Mouse (Mus musculus): ENCODE results near the gene Ambn. TPM values are rescaled to one million over a fixed set of nuclear protein-coding genes. Genes with fewer than 3 reads are reported as not detected.

Gene Ambn
- polyA plus RNA-seq, 1 experiment from 2014 or later, result not detected

DNA sequence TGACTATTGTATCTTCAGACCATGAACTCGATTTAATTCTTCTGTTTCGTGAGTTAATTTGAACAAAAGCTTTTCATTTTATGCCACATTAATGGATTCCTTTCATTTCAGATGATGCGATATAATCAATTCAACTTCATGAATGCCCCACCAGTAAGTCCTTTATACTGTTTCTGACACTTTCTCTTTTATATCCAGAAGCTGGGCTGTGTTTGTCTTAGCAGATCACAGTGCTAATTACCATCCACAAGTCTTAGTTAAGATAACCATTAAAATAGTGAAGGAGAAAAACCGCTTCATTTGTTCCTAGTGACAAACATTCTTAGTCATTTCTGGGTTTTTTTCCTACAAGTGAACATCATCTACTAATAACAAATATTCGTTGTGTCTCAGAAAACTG is 35.3 kb downstream of the Ambn start:
- H3K4me3 ChIP-seq (ENCODE audit: low read depth, low read length), result no peak overlapping the region
- DNase-seq (ENCODE audit: low spot score) (no peak), ATAC-seq (replicated peaks; ENCODE audit: low FRiP score, low TSS enrichment, low read depth) (no peak)
- no peaks in the 10 kb centered on the region for H3K9me3 ChIP-seq (ENCODE audit: control insufficient read depth, low read length)
- WGBS, result 82% methylated on average over 5 of the region's 5 CpGs
- H3K27ac ChIP-seq (ENCODE audit: low read depth), result no peak overlapping the region
- H3K27me3 ChIP-seq (replicated peaks; ENCODE audit: control insufficient read depth, insufficient read depth, low read length), result no peaks in the 10 kb centered on the region
- H3K4me2 ChIP-seq (ENCODE audit: low read length), result no peak overlapping the region
- no peak overlapping the region for H3K9ac ChIP-seq (ENCODE audit: low read length)
- H3K4me1 ChIP-seq (replicated peaks; ENCODE audit: control insufficient read depth, insufficient read depth, low read length), result no peaks in the 10 kb centered on the region
- no peaks in the 10 kb centered on the region for H3K36me3 ChIP-seq (ENCODE audit: control insufficient read depth, insufficient read depth, low read length)

DNA sequence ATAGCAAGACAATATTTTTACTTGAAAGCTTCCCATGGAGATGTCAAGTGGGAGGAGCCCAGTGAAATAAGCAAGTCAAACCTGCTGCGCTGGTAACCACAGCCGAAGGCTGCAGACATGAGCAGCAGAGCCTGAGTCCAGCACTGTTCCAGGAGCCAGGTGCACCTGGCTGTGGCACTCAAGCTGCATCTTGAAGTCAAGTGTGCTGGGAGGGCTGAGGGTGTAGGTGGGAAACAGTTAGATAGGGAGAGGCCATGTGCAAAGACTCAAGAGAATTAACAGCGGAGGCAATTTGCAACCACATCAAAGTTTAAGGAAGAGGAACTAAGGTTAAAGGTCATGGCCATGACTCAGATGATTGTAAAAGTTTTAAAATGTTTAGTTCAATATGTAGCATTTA is 44.0 kb downstream of the Ambn start:
- no peaks in the 10 kb centered on the region for H3K27me3 ChIP-seq (replicated peaks; ENCODE audit: control insufficient read depth, insufficient read depth, low read length)
- no peaks in the 10 kb centered on the region for H3K9me3 ChIP-seq (ENCODE audit: control insufficient read depth, low read length)
- H3K4me3 ChIP-seq (ENCODE audit: low read depth, low read length), result no peak overlapping the region
- H3K4me2 ChIP-seq (ENCODE audit: low read length), result no peak overlapping the region
- H3K36me3 ChIP-seq (ENCODE audit: control insufficient read depth, insufficient read depth, low read length), result no peaks in the 10 kb centered on the region
- no peak overlapping the region for H3K27ac ChIP-seq (ENCODE audit: low read depth)
- H3K9ac ChIP-seq (ENCODE audit: low read length), result no peak overlapping the region
- 77% methylated on average over 3 of the region's 3 CpGs for WGBS
- no peaks in the 10 kb centered on the region for H3K4me1 ChIP-seq (replicated peaks; ENCODE audit: control insufficient read depth, insufficient read depth, low read length)
- ATAC-seq (replicated peaks; ENCODE audit: low FRiP score, low TSS enrichment, low read depth) (0 out of 2 replicates have a peak, but pooled peaks have one; percentile 19), DNase-seq (ENCODE audit: low spot score) (no peak)

DNA sequence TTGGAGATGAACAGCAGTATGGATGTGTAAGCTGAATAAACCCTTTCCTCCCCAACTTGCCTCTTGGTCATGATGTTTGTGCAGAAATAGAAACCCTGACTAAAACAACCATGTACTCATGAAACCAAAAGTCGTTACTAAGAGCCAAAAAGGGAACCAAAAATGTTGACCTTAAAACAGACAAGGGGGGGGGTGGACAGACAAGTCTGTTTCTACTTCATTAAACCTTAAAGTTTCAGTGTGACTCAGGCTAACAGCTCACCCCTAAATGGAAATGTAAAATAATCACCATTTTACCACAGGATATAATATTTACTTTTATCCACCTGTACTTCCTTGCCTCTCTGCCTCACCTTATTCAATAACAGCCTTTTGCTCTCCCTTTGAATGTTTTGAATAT is 52.8 kb downstream of the Ambn start:
- DNase-seq (ENCODE audit: low spot score) (no peak), ATAC-seq (replicated peaks; ENCODE audit: low FRiP score, low TSS enrichment, low read depth) (no peak)
- H3K4me1 ChIP-seq (replicated peaks; ENCODE audit: control insufficient read depth, insufficient read depth, low read length), result no peaks in the 10 kb centered on the region
- no peak overlapping the region for H3K4me2 ChIP-seq (ENCODE audit: low read length)
- WGBS, result 48% methylated on average over 1 of the region's 1 CpGs
- H3K27ac ChIP-seq (ENCODE audit: low read depth), result no peak overlapping the region
- H3K9me3 ChIP-seq (ENCODE audit: control insufficient read depth, low read length), result no peaks in the 10 kb centered on the region
- H3K27me3 ChIP-seq (replicated peaks; ENCODE audit: control insufficient read depth, insufficient read depth, low read length), result no peaks in the 10 kb centered on the region
- no peak overlapping the region for H3K4me3 ChIP-seq (ENCODE audit: low read depth, low read length)
- no peak overlapping the region for H3K9ac ChIP-seq (ENCODE audit: low read length)
- no peaks in the 10 kb centered on the region for H3K36me3 ChIP-seq (ENCODE audit: control insufficient read depth, insufficient read depth, low read length)

DNA sequence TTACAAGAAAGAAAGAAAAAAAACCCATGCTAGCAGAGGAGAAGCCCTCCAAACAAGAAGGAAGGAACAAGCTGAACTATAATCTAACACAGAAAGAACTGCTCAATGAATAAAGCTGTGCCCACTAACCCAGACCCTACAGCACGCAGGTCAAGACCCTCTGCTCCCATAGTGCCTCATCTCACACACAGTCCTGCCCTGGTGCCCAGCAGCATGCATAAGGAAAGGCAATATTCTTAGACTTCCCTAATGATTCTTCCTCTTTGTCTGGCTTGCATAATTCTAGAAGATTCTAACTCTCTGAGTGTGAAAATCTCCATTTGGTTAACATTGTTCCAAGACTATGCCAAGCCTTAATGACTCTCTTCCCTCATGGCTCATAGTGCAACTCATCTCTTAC is 53.2 kb downstream of the Ambn start:
- Histone ChIP-seq H3K27me3 (replicated peaks; ENCODE audit: control insufficient read depth, insufficient read depth, low read length) (no peaks in the 10 kb centered on the region), H3K4me1 (replicated peaks; ENCODE audit: control insufficient read depth, insufficient read depth, low read length) (no peaks in the 10 kb centered on the region), H3K4me3 (ENCODE audit: low read depth, low read length) (no peak overlapping the region), H3K4me2 (ENCODE audit: low read length) (no peak overlapping the region), H3K9ac (ENCODE audit: low read length) (no peak overlapping the region), H3K36me3 (ENCODE audit: control insufficient read depth, insufficient read depth, low read length) (no peaks in the 10 kb centered on the region), H3K27ac (ENCODE audit: low read depth) (no peak overlapping the region), H3K9me3 (ENCODE audit: control insufficient read depth, low read length) (no peaks in the 10 kb centered on the region)
- no peak for DNase-seq (ENCODE audit: low spot score)
- no peak for ATAC-seq (replicated peaks; ENCODE audit: low FRiP score, low TSS enrichment, low read depth)
- WGBS, result 72% methylated on average over 1 of the region's 1 CpGs

Other genes starting within 250 kb of the Ambn start
- gene Gm7714, start 187.1 kb upstream of the Ambn start, polyA plus RNA-seq (2014; fragmentation: Nextera tagmentation; extraction: Ambion mirVana), result not detected in 2 replicates
- gene Prol1, start 138.7 kb upstream of the Ambn start, polyA plus RNA-seq (2014; fragmentation: Nextera tagmentation; extraction: Ambion mirVana), result not detected in 2 replicates
- gene Amtn, start 79.9 kb upstream of the Ambn start, polyA plus RNA-seq (2014; fragmentation: Nextera tagmentation; extraction: Ambion mirVana), result not detected in 2 replicates
- not detected in 2 replicates for gene Enam, start 32.0 kb downstream of the Ambn start, polyA plus RNA-seq (2014; fragmentation: Nextera tagmentation; extraction: Ambion mirVana)
- 0.17 TPM in 1 of 2 replicates, not detected in the other for gene Jchain, start 71.9 kb downstream of the Ambn start, polyA plus RNA-seq (2014; fragmentation: Nextera tagmentation; extraction: Ambion mirVana)
- gene Utp3, start 98.5 kb downstream of the Ambn start, polyA plus RNA-seq (2014; fragmentation: Nextera tagmentation; extraction: Ambion mirVana), result 63.6 and 63.9 TPM in 2 replicates
- gene Rufy3, start 109.0 kb downstream of the Ambn start, polyA plus RNA-seq (2014; fragmentation: Nextera tagmentation; extraction: Ambion mirVana), result 23.4 and 23.6 TPM in 2 replicates
- gene Grsf1, start 220.2 kb downstream of the Ambn start, polyA plus RNA-seq (2014; fragmentation: Nextera tagmentation; extraction: Ambion mirVana), result 58.5 and 59.5 TPM in 2 replicates

Measured in intestine, embryonic 14.5 days (tissue).